8 mouse cellular contexts compared by ENCODE assay signal in genomic region chr4:135889884-135890283, GRCm38 (mm10). TPM values are rescaled to one million over a fixed set of nuclear protein-coding genes. Genes with fewer than 3 reads are reported as not detected.
DNase-seq lines count a peak whose midpoint lies in the region; ATAC-seq and TF ChIP-seq lines count a peak whose summit lies in the region.

No protein-coding gene starts in this region.

- no peak overlapping the region for H3K27ac ChIP-seq in cerebellum, adult 2 months (ENCODE audit: insufficient read depth, low read length)
- H3K27ac ChIP-seq in forebrain, embryonic 16.5 days (ENCODE audit: low read length): no peak overlapping the region
- H3K27ac ChIP-seq in layer of hippocampus, adult 2 months: no peak overlapping the region
- H3K27ac ChIP-seq in lung, postnatal 0 days (ENCODE audit: low read length): no peak overlapping the region

- no peaks in the 10 kb centered on the region for H3K4me1 ChIP-seq in cerebellum, adult 2 months (ENCODE audit: control insufficient read depth, insufficient read depth, low read length)
- no peaks in the 10 kb centered on the region for H3K4me1 ChIP-seq in forebrain, embryonic 16.5 days (replicated peaks; ENCODE audit: control insufficient read depth, insufficient read depth, low read length)
- H3K4me1 ChIP-seq in lung, postnatal 0 days (ENCODE audit: insufficient read depth, low read depth, low read length): no peaks in the 10 kb centered on the region

- DNase-seq in Muller cell, postnatal 12 days (ENCODE audit: inconsistent ontology term): peak; percentile 74
- DNase-seq in cerebellum, adult 2 months: peak; percentile 69 to 74
- peak; percentile 87 for DNase-seq in heart, postnatal 4 days
- peak; percentile 47 to 77 for DNase-seq in layer of hippocampus, adult 2 months (ENCODE audit: low spot score in 2 of 2)
- DNase-seq in lung, postnatal 0 days (ENCODE audit: low spot score): peak; percentile 90
- DNase-seq in right cerebral cortex, adult 18-20 months: peak; percentile 60
- peak; percentile 81 for DNase-seq in urinary bladder, postnatal 14 days (ENCODE audit: low spot score)

- WGBS in cerebellum, adult 2 months: 4% methylated on average over 4 of the region's 4 CpGs
- 3% methylated on average over 4 of the region's 4 CpGs for WGBS in forebrain, embryonic 16.5 days
- 3% methylated on average over 4 of the region's 4 CpGs for WGBS in lung, postnatal 0 days

- H3K27me3 ChIP-seq in cerebellum, adult 2 months (ENCODE audit: control insufficient read depth, insufficient read depth, low read length): no peaks in the 10 kb centered on the region
- no peaks in the 10 kb centered on the region for H3K27me3 ChIP-seq in forebrain, embryonic 16.5 days (replicated peaks; ENCODE audit: control insufficient read depth, insufficient read depth, low read length)
- no peaks in the 10 kb centered on the region for H3K27me3 ChIP-seq in lung, postnatal 0 days (replicated peaks; ENCODE audit: insufficient read depth, low read length)

- no peak overlapping the region for H3K4me2 ChIP-seq in forebrain, embryonic 16.5 days (ENCODE audit: low read length)
- H3K4me2 ChIP-seq in lung, postnatal 0 days (replicated peaks; ENCODE audit: low read depth, low read length): no peak overlapping the region

- no peak overlapping the region for H3K9ac ChIP-seq in forebrain, embryonic 16.5 days (replicated peaks; ENCODE audit: low read depth, low read length)
- no peak overlapping the region for H3K9ac ChIP-seq in lung, postnatal 0 days (replicated peaks; ENCODE audit: low read depth)

- H3K9me3 ChIP-seq in forebrain, embryonic 16.5 days (ENCODE audit: control insufficient read depth, low read length): no peaks in the 10 kb centered on the region
- H3K9me3 ChIP-seq in lung, postnatal 0 days (ENCODE audit: low read length): no peaks in the 10 kb centered on the region

- peak; percentile 97 for TF ChIP-seq CTCF in cerebellum, adult 2 months (IDR thresholded peaks at IDR 0.05; ENCODE audit: borderline replicate concordance, insufficient read depth, low read depth, low read length)
- TF ChIP-seq CTCF in layer of hippocampus, adult 2 months (conservative IDR thresholded peaks at IDR 0.05): peak; percentile 90
- peak; percentile 95 for TF ChIP-seq CTCF in lung, postnatal 0 days (IDR thresholded peaks at IDR 0.05)

- ATAC-seq in forebrain, embryonic 16.5 days: peak; percentile 79
- peak; percentile 94 for ATAC-seq in lung, postnatal 0 days

- H3K36me3 ChIP-seq in forebrain, embryonic 16.5 days (ENCODE audit: control insufficient read depth, insufficient read depth): no peaks in the 10 kb centered on the region
- H3K36me3 ChIP-seq in lung, postnatal 0 days (ENCODE audit: insufficient read depth, low read length): no peaks in the 10 kb centered on the region

- TF ChIP-seq EP300 in lung, postnatal 0 days (IDR thresholded peaks at IDR 0.05): no peak

- H3K4me3 ChIP-seq in cerebellum, adult 2 months (replicated peaks; ENCODE audit: insufficient read depth, low read depth, low read length): no peak overlapping the region
- no peak overlapping the region for H3K4me3 ChIP-seq in forebrain, embryonic 16.5 days (replicated peaks; ENCODE audit: low read length)
- H3K4me3 ChIP-seq in layer of hippocampus, adult 2 months: no peak overlapping the region
- H3K4me3 ChIP-seq in lung, postnatal 0 days (ENCODE audit: low read depth, low read length): no peak overlapping the region

- TF ChIP-seq POLR2A in cerebellum, adult 2 months (IDR thresholded peaks at IDR 0.05; ENCODE audit: borderline replicate concordance, insufficient read depth, low read length): no peak

RNA-seq across cellular contexts. Expression of gene Cnr2, which starts 5.3 kb away (rescaled TPM):
- 0.05 and 0.06 TPM in 2 replicates for polyA plus RNA-seq in cerebellum, adult 2 months (2012; rRNA removed)
- 0.12 TPM in 1 of 2 replicates, not detected in the other for polyA plus RNA-seq in forebrain, embryonic 16.5 days (2015; fragmentation: Nextera tagmentation; extraction: Ambion mirVana)
- total RNA-seq in heart, postnatal 4 days (2021): under 1 TPM; 0.68 to 0.74 TPM
- under 1 TPM in 1 of 2 experiments, not detected in 1; 0.12 TPM for total RNA-seq in layer of hippocampus, adult 2 months (2021)
- polyA plus RNA-seq in lung, postnatal 0 days (2015; fragmentation: Nextera tagmentation; extraction: Ambion mirVana): 1.9 and 2.2 TPM in 2 replicates

RNA-seq across cellular contexts. Expression of gene Pnrc2, which starts 16.2 kb away (rescaled TPM):
- 59.7 and 61.5 TPM in 2 replicates for polyA plus RNA-seq in cerebellum, adult 2 months (2012; rRNA removed)
- 120 and 140 TPM in 2 replicates for polyA plus RNA-seq in forebrain, embryonic 16.5 days (2015; fragmentation: Nextera tagmentation; extraction: Ambion mirVana)
- 10 to 100 TPM; 81.7 to 88.6 TPM for total RNA-seq in heart, postnatal 4 days (2021)
- total RNA-seq in layer of hippocampus, adult 2 months (2021): 10 to 100 TPM; 52.7 to 54.8 TPM
- polyA plus RNA-seq in lung, postnatal 0 days (2015; fragmentation: Nextera tagmentation; extraction: Ambion mirVana): 139 and 145 TPM in 2 replicates

RNA-seq across cellular contexts. Expression of gene Fuca1, which starts 30.7 kb away (rescaled TPM):
- polyA plus RNA-seq in cerebellum, adult 2 months (2012; rRNA removed): 46.5 and 47.9 TPM in 2 replicates
- polyA plus RNA-seq in forebrain, embryonic 16.5 days (2015; fragmentation: Nextera tagmentation; extraction: Ambion mirVana): 52.9 and 58.8 TPM in 2 replicates
- total RNA-seq in heart, postnatal 4 days (2021): 10 to 100 TPM; 42.4 to 45.9 TPM
- total RNA-seq in layer of hippocampus, adult 2 months (2021): 10 to 100 TPM; 39.4 to 39.7 TPM
- 107 and 131 TPM in 2 replicates for polyA plus RNA-seq in lung, postnatal 0 days (2015; fragmentation: Nextera tagmentation; extraction: Ambion mirVana)

RNA-seq across cellular contexts. Expression of gene Srsf10, which starts 34.3 kb away (rescaled TPM):
- 54.7 and 61.5 TPM in 2 replicates for polyA plus RNA-seq in cerebellum, adult 2 months (2012; rRNA removed)
- 253 and 294 TPM in 2 replicates for polyA plus RNA-seq in forebrain, embryonic 16.5 days (2015; fragmentation: Nextera tagmentation; extraction: Ambion mirVana)
- 10 to 100 TPM; 73.8 to 80.5 TPM for total RNA-seq in heart, postnatal 4 days (2021)
- total RNA-seq in layer of hippocampus, adult 2 months (2021): 10 to 100 TPM; 82.6 to 94.2 TPM
- polyA plus RNA-seq in lung, postnatal 0 days (2015; fragmentation: Nextera tagmentation; extraction: Ambion mirVana): 153 and 160 TPM in 2 replicates

RNA-seq across cellular contexts. Expression of gene Hmgcl, which starts 56.4 kb away (rescaled TPM):
- 86.9 and 98.7 TPM in 2 replicates for polyA plus RNA-seq in cerebellum, adult 2 months (2012; rRNA removed)
- polyA plus RNA-seq in forebrain, embryonic 16.5 days (2015; fragmentation: Nextera tagmentation; extraction: Ambion mirVana): 62.2 and 67.9 TPM in 2 replicates
- total RNA-seq in heart, postnatal 4 days (2021): 10 to 100 TPM; 52.2 to 59.8 TPM
- 10 to 100 TPM; 35.2 to 36.1 TPM for total RNA-seq in layer of hippocampus, adult 2 months (2021)
- 63.6 and 67.7 TPM in 2 replicates for polyA plus RNA-seq in lung, postnatal 0 days (2015; fragmentation: Nextera tagmentation; extraction: Ambion mirVana)
